Mouse (Mus musculus) liver, embryonic 14.5 days (tissue): Measurements from ENCODE around the gene Hist1h1d. TPM values are rescaled to one million over a fixed set of nuclear protein-coding genes. Genes with fewer than 3 reads are reported as not detected.
"Not testable (repeated sequence)": the region's sequence is repeated elsewhere in the genome, so short reads cannot be mapped to it uniquely, and the experiment has no call there.

Experiments used
- ATAC-seq: fragments of 200-750 bp; cut with Nextera tagmentation; 2 replicates; pipeline ENCODE4 v1.8.0; 2017; ENCODE audit warnings: moderate number of reproducible peaks, mild to moderate bottlenecking, moderate library complexity; ENCODE audit not compliant: insufficient read depth
- DNase-seq, 3 experiments: peaks; one replicate each; pipeline ENCODE4 v3.0.0-alpha.2; 2012 to 2013; ENCODE audit warnings: low read depth in 3 of 3, low spot score in 3 of 3
- H3K27ac ChIP-seq: fragments of 300-500 bp; sonication (generic); 2 replicates; pipeline ENCODE4 v1.5.1; 2014; ENCODE audit warnings: moderate library complexity, mild to moderate bottlenecking, control low read depth, inconsistent platforms
- H3K27me3 ChIP-seq: fragments of 300-500 bp; sonication (generic); 2 replicates; pipeline ENCODE4 v1.6.1; 2014; ENCODE audit warnings: mild to moderate bottlenecking, low read length, moderate library complexity; ENCODE audit not compliant: control insufficient read depth, insufficient read depth
- H3K36me3 ChIP-seq: fragments of 300-500 bp; sonication (generic); replicated peaks from 2 replicates; pipeline ENCODE4 v1.6.1; 2014; ENCODE audit warnings: low read depth; ENCODE audit not compliant: control insufficient read depth, insufficient read depth
- H3K4me1 ChIP-seq, 2 experiments: fragments of 200-500 bp in 1 of 2; fragments of 300-500 bp in 1 of 2; sonication (generic) in 1 of 2; replicated peaks; 2 replicates each; pipeline ENCODE4 v1.6.1; 2012 to 2014; ENCODE audit warnings: antibody characterized with exemption in 1 of 2, inconsistent platforms in 1 of 2, low read length in 1 of 2; ENCODE audit not compliant: control insufficient read depth in 2 of 2, insufficient read depth in 2 of 2
- H3K4me2 ChIP-seq: fragments of 300-500 bp; sonication (generic); 2 replicates; pipeline ENCODE4 v1.6.1; 2014; ENCODE audit warnings: low read depth, mild to moderate bottlenecking, control low read depth, moderate library complexity
- H3K4me3 ChIP-seq, 2 experiments: fragments of 200-500 bp in 1 of 2; fragments of 300-500 bp in 1 of 2; sonication (generic) in 1 of 2; 2 replicates each; pipeline ENCODE4 v1.5.1; 2012 to 2014; ENCODE audit warnings: low read depth in 2 of 2, low read length in 2 of 2, mild to moderate bottlenecking in 2 of 2, control low read depth in 1 of 2, inconsistent platforms in 1 of 2, moderate library complexity in 1 of 2; ENCODE audit not compliant: insufficient read depth in 1 of 2
- H3K9ac ChIP-seq: fragments of 300-500 bp; sonication (generic); replicated peaks from 2 replicates; pipeline ENCODE4 v1.6.1; 2014; ENCODE audit warnings: mild to moderate bottlenecking, control low read depth, moderate library complexity
- H3K9me3 ChIP-seq: fragments of 300-500 bp; sonication (generic); 2 replicates; pipeline ENCODE4 v1.6.1; 2016; ENCODE audit warnings: low read length, mixed read lengths; ENCODE audit not compliant: control insufficient read depth
- CTCF ChIP-seq: IDR thresholded peaks from 2 replicates; pipeline ENCODE4 v1.5.1; 2016; ENCODE audit warnings: antibody characterized with exemption, low read depth, control low read depth
- EP300 ChIP-seq: IDR thresholded peaks from 2 replicates; pipeline ENCODE4 v1.6.1; 2016; ENCODE audit warnings: antibody characterized with exemption, low read depth
- WGBS: fragments of 180-500 bp; shearing (Covaris S2); extraction: QIAGEN DNeasy Blood & Tissue Kit; methylation state at CpG from one replicate; pipeline ENCODE4 v1.1.7; 2014; ENCODE audit not compliant: insufficient replicate concordance; 5-methylcytosine and 5-hydroxymethylcytosine counted together
- polyA plus RNA-seq, 2 experiments: library from polyadenylated mRNA; depleted of rRNA in 1 of 2; stranded (reverse) in 1 of 2; unstranded in 1 of 2; fragments of >200 nt; fragmentation: Nextera tagmentation in 1 of 2; extraction: Ambion mirVana in 1 of 2; gene quantifications; 2 replicates each; pipeline versions ENCODE4 v1.2.1 to v1.2.3; 2012 to 2014

The Hist1h1d gene
- polyA plus RNA-seq, 2 experiments: 0.70 to 1.2 TPM

- Histone ChIP-seq H3K4me1 (peaks cover 23 to 24% of the 10 kb centered on the region in 2 experiments), H3K4me3 (peak within 1 kb of the TSS; percentile 74 to 84), H3K9ac (peak within 1 kb of the TSS; percentile 99), H3K4me2 (peak within 1 kb of the TSS; percentile 95), H3K27ac (peak within 1 kb of the TSS; percentile 100)
- not testable (repeated sequence) for H3K27me3 ChIP-seq, H3K9me3 ChIP-seq, H3K36me3 ChIP-seq
- peak; percentile 91 to 92 (median 92) for DNase-seq
- peak; percentile 25 for TF ChIP-seq CTCF
- peak; percentile 36 for ATAC-seq
- 0% methylated on average over 25 of the region's 53 CpGs for WGBS
Measured at GRCm38 (mm10) chr13:23533560-23534367, 19.3 kb upstream of the Hist1h1d start, which contains the start of gene Hist1h2af. Hist1h2af (plus strand) TSS chr13:23533906.

GRCm38 (mm10) chr13:23534368-23535131, 18.5 kb upstream of the Hist1h1d start:
- H3K4me1 ChIP-seq: peaks cover 23% of the 10 kb centered on the region in 2 experiments
- H3K9ac ChIP-seq: peak overlapping the region; percentile 99
- H3K27ac ChIP-seq: peak overlapping the region; percentile 100
- peak in 1 of 3 experiments; percentile 74 for DNase-seq
- TF ChIP-seq CTCF (no peak), EP300 (no peak; the same call in none of the 2 replicates)
- peak overlapping the region; percentile 74 to 84 for H3K4me3 ChIP-seq
- peak overlapping the region; percentile 95 for H3K4me2 ChIP-seq
- under 1% methylated on average over 15 of the region's 15 CpGs for WGBS
- no peaks in the 10 kb centered on the region for H3K9me3 ChIP-seq
- H3K36me3 ChIP-seq: no peaks in the 10 kb centered on the region
- peak; percentile 24 for ATAC-seq
- H3K27me3 ChIP-seq: no peaks in the 10 kb centered on the region

GRCm38 (mm10) chr13:23535137-23536075, 17.7 kb upstream of the Hist1h1d start, which contains the start of gene Hist1h3g:
Hist1h3g (plus strand) TSS chr13:23535422.
- Histone ChIP-seq H3K4me1 (peaks cover 23 to 25% of the 10 kb centered on the region in 2 experiments), H3K4me2 (peak within 1 kb of the TSS; percentile 95), H3K4me3 (peak within 1 kb of the TSS; percentile 74 to 84), H3K27ac (peak within 1 kb of the TSS; percentile 100), H3K9ac (peak within 1 kb of the TSS; percentile 99)
- peak; percentile 81 for ATAC-seq
- H3K9me3 ChIP-seq, H3K36me3 ChIP-seq, H3K27me3 ChIP-seq: not testable (repeated sequence)
- under 1% methylated on average over 46 of the region's 62 CpGs for WGBS
- DNase-seq: peak; percentile 98
- peak; percentile 66 for TF ChIP-seq EP300

- no peaks in the 10 kb centered on the region for H3K36me3 ChIP-seq
- peak overlapping the region; percentile 74 to 84 for H3K4me3 ChIP-seq
- TF ChIP-seq CTCF (no peak), EP300 (peak; percentile 18; the same call in 1 of the 2 replicates)
- H3K9me3 ChIP-seq: no peaks in the 10 kb centered on the region
- H3K4me2 ChIP-seq: peak overlapping the region; percentile 95
- WGBS: 12% methylated on average over 7 of the region's 7 CpGs
- H3K9ac ChIP-seq: peak overlapping the region; percentile 94
- peak overlapping the region; percentile 100 for H3K27ac ChIP-seq
- no peaks in the 10 kb centered on the region for H3K27me3 ChIP-seq
- no peak for ATAC-seq
- DNase-seq: no peak
- H3K4me1 ChIP-seq: peaks cover 28 to 30% of the 10 kb centered on the region in 2 experiments
Measured at GRCm38 (mm10) chr13:23536076-23536822, 16.8 kb upstream of the Hist1h1d start.
